Mouse (Mus musculus) myocyte (in vitro differentiated cells): ENCODE measurements at regions not wholly inside any gene's neighbourhood (a gene's known extent, or its start where the extent isn't known, plus 50 kb on each side); places are given as distances from the start of the nearest gene placed in this dataset.

Experiments used
- H3K27me3 ChIP-seq: one replicate; pipeline ENCODE4 v1.6.1; 2011; ENCODE audit not compliant: control insufficient read depth, insufficient read depth, insufficient read length
- H3K36me3 ChIP-seq: one replicate; pipeline ENCODE4 v1.6.1; 2011; ENCODE audit not compliant: control insufficient read depth, insufficient read depth
- H3K4me2 ChIP-seq: one replicate; pipeline ENCODE4 v1.6.1; 2011; ENCODE audit warnings: low read depth, control low read depth
- H3K4me3 ChIP-seq: one replicate; pipeline ENCODE4 v1.5.1; 2011; ENCODE audit warnings: mild to moderate bottlenecking, control low read depth, moderate library complexity
- H3K79me2 ChIP-seq: one replicate; pipeline ENCODE4 v1.6.1; 2011; ENCODE audit not compliant: control insufficient read depth, insufficient read depth
- H3ac ChIP-seq: one replicate; pipeline ENCODE4 v1.6.1; 2011; ENCODE audit not compliant: control insufficient read depth, insufficient read length
- CEBPB ChIP-seq: IDR thresholded peaks from 2 replicates; pipeline ENCODE4 v1.6.1; 2011; ENCODE audit warnings: mild to moderate bottlenecking, moderate library complexity; ENCODE audit not compliant: poor library complexity, insufficient read depth, severe bottlenecking
- E2F4 ChIP-seq: IDR thresholded peaks from one replicate; pipeline ENCODE4 v1.6.1; 2011; ENCODE audit warnings: mild to moderate bottlenecking, control low read depth, moderate library complexity; ENCODE audit not compliant: insufficient read depth
- MAX ChIP-seq: IDR thresholded peaks from one replicate; pipeline ENCODE4 v1.6.1; 2011; ENCODE audit warnings: low read depth, mild to moderate bottlenecking, control low read depth
- MYOD1 ChIP-seq, 3 experiments: IDR thresholded peaks; one replicate each; pipeline ENCODE4 v1.6.1; 2011; ENCODE audit warnings: control low read depth in 2 of 3, low read depth in 2 of 3, mild to moderate bottlenecking in 2 of 3, moderate library complexity in 1 of 3; ENCODE audit not compliant: insufficient read length in 2 of 3, control insufficient read depth in 1 of 3
- MYOG ChIP-seq, 3 experiments: IDR thresholded peaks; one replicate each; pipeline ENCODE4 v1.6.1; 2011; ENCODE audit warnings: control low read depth in 2 of 3, low read depth in 2 of 3, mild to moderate bottlenecking in 2 of 3; ENCODE audit not compliant: insufficient read length in 2 of 3, control insufficient read depth in 1 of 3, insufficient read depth in 1 of 3
- POLR2A ChIP-seq: IDR thresholded peaks from one replicate; pipeline ENCODE4 v1.6.1; 2011; ENCODE audit warnings: low read depth, mild to moderate bottlenecking, control low read depth, moderate library complexity; ENCODE audit not compliant: insufficient read length
- POLR2AphosphoS2 ChIP-seq: IDR thresholded peaks from one replicate; pipeline ENCODE4 v1.6.1; 2011; ENCODE audit warnings: low read depth, control low read depth; ENCODE audit not compliant: insufficient read length
- REST ChIP-seq: IDR thresholded peaks from one replicate; pipeline ENCODE4 v1.6.1; 2011; ENCODE audit warnings: mild to moderate bottlenecking, control low read depth, moderate library complexity; ENCODE audit not compliant: insufficient read depth, insufficient read length
- SRF ChIP-seq: IDR thresholded peaks from one replicate; pipeline ENCODE4 v1.6.1; 2011; ENCODE audit warnings: low read depth; ENCODE audit not compliant: control insufficient read depth, insufficient read length
- TCF12 ChIP-seq: IDR thresholded peaks from one replicate; pipeline ENCODE4 v1.6.1; 2011; ENCODE audit warnings: mild to moderate bottlenecking, control low read depth; ENCODE audit not compliant: poor library complexity, insufficient read depth, severe bottlenecking
- TCF3 ChIP-seq: IDR thresholded peaks from one replicate; pipeline ENCODE4 v1.6.1; 2011; ENCODE audit warnings: low read depth, control low read depth; ENCODE audit not compliant: insufficient read length
- USF1 ChIP-seq: IDR thresholded peaks from one replicate; pipeline ENCODE4 v1.6.1; 2011; ENCODE audit warnings: low read depth, mild to moderate bottlenecking, control low read depth, moderate library complexity

- H3K27me3 ChIP-seq: no peaks in the 10 kb centered on the region
- no peak overlapping the region for H3ac ChIP-seq
- TF ChIP-seq CEBPB: no peak
- no peak for TF ChIP-seq SRF
- TF ChIP-seq TCF12: no peak
- TF ChIP-seq MYOG (IDR thresholded peaks at IDR 0.05; ENCODE audit: control insufficient read depth in 1 of 3, insufficient read depth in 1 of 3, insufficient read length in 2 of 3, low read depth in 2 of 3): no peak
- no peak for TF ChIP-seq MAX
- no peak for TF ChIP-seq E2F4
- no peak for TF ChIP-seq MYOD1 (IDR thresholded peaks at IDR 0.05; ENCODE audit: control insufficient read depth in 1 of 3, insufficient read length in 2 of 3, low read depth in 2 of 3)
- H3K4me2 ChIP-seq: peak overlapping the region; percentile 56
- H3K79me2 ChIP-seq: no peaks in the 10 kb centered on the region
- no peak overlapping the region for H3K4me3 ChIP-seq
- H3K36me3 ChIP-seq: no peaks in the 10 kb centered on the region
Measured at GRCm38 (mm10) chr14:14603439-14603838, 98.6 kb upstream of the Slc4a7 start.

GRCm38 (mm10) chr14:14607074-14607473, 95.0 kb upstream of the Slc4a7 start:
- TF ChIP-seq REST (no peak), POLR2A (no peak), CEBPB (no peak), USF1 (no peak), E2F4 (no peak), TCF12 (no peak), SRF (no peak), MYOG (IDR thresholded peaks at IDR 0.05; ENCODE audit: control insufficient read depth in 1 of 3, insufficient read depth in 1 of 3, insufficient read length in 2 of 3, low read depth in 2 of 3) (no peak), POLR2AphosphoS2 (no peak), TCF3 (no peak), MAX (no peak), MYOD1 (IDR thresholded peaks at IDR 0.05; ENCODE audit: control insufficient read depth in 1 of 3, insufficient read length in 2 of 3, low read depth in 2 of 3) (no peak)
- no peak overlapping the region for H3K4me3 ChIP-seq
- no peak overlapping the region for H3ac ChIP-seq
- H3K4me2 ChIP-seq: no peak overlapping the region
- no peaks in the 10 kb centered on the region for H3K79me2 ChIP-seq
- no peaks in the 10 kb centered on the region for H3K36me3 ChIP-seq
- H3K27me3 ChIP-seq: no peaks in the 10 kb centered on the region

GRCm38 (mm10) chr14:14612245-14612644, 89.8 kb upstream of the Slc4a7 start:
- no peak for TF ChIP-seq POLR2AphosphoS2
- no peak for TF ChIP-seq MYOG (IDR thresholded peaks at IDR 0.05; ENCODE audit: control insufficient read depth in 1 of 3, insufficient read depth in 1 of 3, insufficient read length in 2 of 3, low read depth in 2 of 3)
- no peak for TF ChIP-seq MYOD1 (IDR thresholded peaks at IDR 0.05; ENCODE audit: control insufficient read depth in 1 of 3, insufficient read length in 2 of 3, low read depth in 2 of 3)
- no peak for TF ChIP-seq E2F4
- TF ChIP-seq SRF: no peak
- no peak for TF ChIP-seq TCF12
- no peak for TF ChIP-seq POLR2A
- TF ChIP-seq CEBPB: no peak
- TF ChIP-seq MAX: no peak
- no peak for TF ChIP-seq TCF3
- no peaks in the 10 kb centered on the region for H3K27me3 ChIP-seq
- H3ac ChIP-seq: no peak overlapping the region
- H3K36me3 ChIP-seq: no peaks in the 10 kb centered on the region
- no peak overlapping the region for H3K4me3 ChIP-seq
- H3K79me2 ChIP-seq: no peaks in the 10 kb centered on the region
- H3K4me2 ChIP-seq: peak overlapping the region; percentile 30

GRCm38 (mm10) chr14:14620316-14620715, 81.8 kb upstream of the Slc4a7 start:
- H3ac ChIP-seq: no peak overlapping the region
- no peaks in the 10 kb centered on the region for H3K79me2 ChIP-seq
- H3K27me3 ChIP-seq: no peaks in the 10 kb centered on the region
- no peaks in the 10 kb centered on the region for H3K36me3 ChIP-seq
- H3K4me3 ChIP-seq: no peak overlapping the region
- H3K4me2 ChIP-seq: no peak overlapping the region
- TF ChIP-seq USF1 (no peak), MYOG (IDR thresholded peaks at IDR 0.05; ENCODE audit: control insufficient read depth in 1 of 3, insufficient read depth in 1 of 3, insufficient read length in 2 of 3, low read depth in 2 of 3) (no peak)

- no peak overlapping the region for H3K4me3 ChIP-seq
- TF ChIP-seq TCF3 (no peak), MAX (no peak), CEBPB (no peak), POLR2AphosphoS2 (no peak), SRF (no peak), POLR2A (no peak), USF1 (no peak), REST (no peak), MYOG (IDR thresholded peaks at IDR 0.05; ENCODE audit: control insufficient read depth in 1 of 3, insufficient read depth in 1 of 3, insufficient read length in 2 of 3, low read depth in 2 of 3) (no peak), TCF12 (no peak), MYOD1 (IDR thresholded peaks at IDR 0.05; ENCODE audit: control insufficient read depth in 1 of 3, insufficient read length in 2 of 3, low read depth in 2 of 3) (no peak), E2F4 (no peak)
- H3ac ChIP-seq: no peak overlapping the region
- H3K4me2 ChIP-seq: no peak overlapping the region
- H3K27me3 ChIP-seq: no peaks in the 10 kb centered on the region
- no peaks in the 10 kb centered on the region for H3K79me2 ChIP-seq
- no peaks in the 10 kb centered on the region for H3K36me3 ChIP-seq
Measured at GRCm38 (mm10) chr14:14628673-14629072, 73.4 kb upstream of the Slc4a7 start.
